Mouse (Mus musculus): ENCODE data around the gene Acot11. TPM values are rescaled to one million over a fixed set of nuclear protein-coding genes. Genes with fewer than 3 reads are reported as not detected.
A peak's percentile ranks its signal among the peaks of the same experiment; 100 is the strongest.

Gene Acot11
- 2.8 and 3.1 TPM in 2 replicates for polyA plus RNA-seq (2015; fragmentation: Nextera tagmentation; extraction: Ambion mirVana)

- ATAC-seq (ENCODE audit: low FRiP score, low TSS enrichment) (peak; percentile 72), DNase-seq (ENCODE audit: low spot score) (peak; percentile 78)
- Histone ChIP-seq H3K9me3 (ENCODE audit: control insufficient read depth, low read length) (no peaks in the 10 kb centered on the region), H3K27me3 (ENCODE audit: control insufficient read depth, insufficient read depth, low read length) (no peaks in the 10 kb centered on the region), H3K9ac (ENCODE audit: low read length) (peak within 1 kb of the TSS; percentile 52), H3K27ac (replicated peaks) (peak within 1 kb of the TSS; percentile 45; the same call in 1 of the 2 replicates), H3K4me1 (replicated peaks; ENCODE audit: control insufficient read depth, insufficient read depth) (0 out of 2 replicates have a peak, but pooled peaks cover 3% of the 10 kb centered on the region), H3K36me3 (ENCODE audit: control insufficient read depth, insufficient read depth, low read length) (no peaks in the 10 kb centered on the region), H3K4me3 (ENCODE audit: low read depth, low read length) (peak within 1 kb of the TSS; percentile 27), H3K4me2 (replicated peaks; ENCODE audit: low read depth) (peak within 1 kb of the TSS; percentile 59)
- TF ChIP-seq CTCF (IDR thresholded peaks at IDR 0.05; ENCODE audit: low read depth): no peak
- no peak for TF ChIP-seq EP300 (optimal IDR thresholded peaks at IDR 0.05)
- WGBS: 3% methylated on average over 23 of the region's 23 CpGs
These were observed at the start of gene Acot11 for GRCm38 (mm10) chr4:106804910-106805274. Gene Acot11 (minus strand): TSS chr4:106804998.

DNA sequence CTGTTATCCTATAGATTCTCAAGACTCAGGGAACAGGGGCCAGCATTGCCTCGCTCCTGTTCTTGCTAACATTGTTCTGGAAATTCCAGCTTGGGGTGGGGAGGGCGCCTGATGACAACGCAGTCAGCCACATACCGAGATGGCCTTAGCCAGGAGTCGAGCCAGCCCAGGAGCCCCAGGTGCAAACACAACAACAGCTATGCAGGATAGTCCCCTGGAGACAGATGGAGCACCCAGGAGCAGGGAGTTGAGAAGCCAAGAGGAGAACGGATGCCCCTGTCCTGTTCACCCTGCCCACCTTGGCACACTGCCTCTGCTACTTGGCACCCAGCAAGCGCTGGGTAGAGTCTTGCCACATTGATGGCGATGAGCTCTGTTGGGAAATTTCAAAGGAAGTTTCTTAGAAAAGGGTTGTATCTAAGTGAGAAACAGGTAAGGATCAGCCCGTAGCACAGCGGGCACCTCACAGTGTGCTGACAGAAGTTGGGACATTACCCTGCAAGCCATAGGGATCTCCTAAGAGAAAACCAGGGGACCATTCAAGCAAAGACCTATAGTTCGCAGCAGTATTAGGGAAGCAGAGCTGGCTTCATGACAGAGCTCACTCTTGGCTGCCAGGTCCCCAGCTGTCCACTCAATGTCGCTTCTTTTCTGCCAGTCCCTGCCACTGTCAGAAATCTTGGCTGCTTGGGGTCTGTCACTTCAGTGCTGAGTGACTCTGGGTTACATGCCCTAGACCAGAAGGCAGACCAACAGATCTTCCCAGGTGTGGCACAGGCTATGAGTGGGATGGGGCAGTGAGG, 43.7 kb upstream of the Acot11 start:
- DNase-seq (ENCODE audit: low spot score): peak; percentile 48
- Histone ChIP-seq H3K27me3 (ENCODE audit: control insufficient read depth, insufficient read depth, low read length) (no peaks in the 10 kb centered on the region), H3K27ac (replicated peaks) (peak overlapping the region; percentile 82), H3K4me3 (ENCODE audit: low read depth, low read length) (no peak overlapping the region), H3K4me1 (replicated peaks; ENCODE audit: control insufficient read depth, insufficient read depth) (peaks cover 7% of the 10 kb centered on the region), H3K36me3 (ENCODE audit: control insufficient read depth, insufficient read depth, low read length) (no peaks in the 10 kb centered on the region), H3K9me3 (ENCODE audit: control insufficient read depth, low read length) (no peaks in the 10 kb centered on the region), H3K4me2 (replicated peaks; ENCODE audit: low read depth) (peak overlapping the region; percentile 25), H3K9ac (ENCODE audit: low read length) (peak overlapping the region; percentile 51)
- peak; percentile 64 for ATAC-seq (ENCODE audit: low FRiP score, low TSS enrichment)
- no peak for TF ChIP-seq EP300 (optimal IDR thresholded peaks at IDR 0.05)
- no peak for TF ChIP-seq CTCF (IDR thresholded peaks at IDR 0.05; ENCODE audit: low read depth)
- 37% methylated on average over 12 of the region's 12 CpGs for WGBS

- WGBS: 7% methylated on average over 9 of the region's 9 CpGs
- Histone ChIP-seq H3K4me2 (replicated peaks; ENCODE audit: low read depth) (peak overlapping the region; percentile 25), H3K9me3 (ENCODE audit: control insufficient read depth, low read length) (no peaks in the 10 kb centered on the region), H3K4me3 (ENCODE audit: low read depth, low read length) (no peak overlapping the region), H3K27ac (replicated peaks) (peak overlapping the region; percentile 82), H3K4me1 (replicated peaks; ENCODE audit: control insufficient read depth, insufficient read depth) (peaks cover 9% of the 10 kb centered on the region), H3K27me3 (ENCODE audit: control insufficient read depth, insufficient read depth, low read length) (no peaks in the 10 kb centered on the region), H3K9ac (ENCODE audit: low read length) (peak overlapping the region; percentile 51), H3K36me3 (ENCODE audit: control insufficient read depth, insufficient read depth, low read length) (no peaks in the 10 kb centered on the region)
- peak; percentile 91 for ATAC-seq (ENCODE audit: low FRiP score, low TSS enrichment)
- TF ChIP-seq EP300 (optimal IDR thresholded peaks at IDR 0.05): no peak
- no peak for TF ChIP-seq CTCF (IDR thresholded peaks at IDR 0.05; ENCODE audit: low read depth)
- DNase-seq (ENCODE audit: low spot score): peak; percentile 82
These were observed 42.9 kb upstream of the Acot11 start for GRCm38 (mm10) chr4:106847591-106848289.

GRCm38 (mm10) chr4:106842561-106842960, 37.8 kb upstream of the Acot11 start:
- no peak overlapping the region for H3K9ac ChIP-seq (ENCODE audit: low read length)
- no peaks in the 10 kb centered on the region for H3K36me3 ChIP-seq (ENCODE audit: control insufficient read depth, insufficient read depth, low read length)
- no peak overlapping the region for H3K4me3 ChIP-seq (ENCODE audit: low read depth, low read length)
- TF ChIP-seq CTCF (IDR thresholded peaks at IDR 0.05; ENCODE audit: low read depth) (no peak), EP300 (optimal IDR thresholded peaks at IDR 0.05) (no peak)
- H3K4me1 ChIP-seq (replicated peaks; ENCODE audit: control insufficient read depth, insufficient read depth): peaks cover 5% of the 10 kb centered on the region; the same call in 1 of the 2 replicates
- no peak for DNase-seq (ENCODE audit: low spot score)
- peak overlapping the region; percentile 45; the same call in 1 of the 2 replicates for H3K27ac ChIP-seq (replicated peaks)
- no peak for ATAC-seq (ENCODE audit: low FRiP score, low TSS enrichment)
- H3K27me3 ChIP-seq (ENCODE audit: control insufficient read depth, insufficient read depth, low read length): no peaks in the 10 kb centered on the region
- H3K9me3 ChIP-seq (ENCODE audit: control insufficient read depth, low read length): no peaks in the 10 kb centered on the region
- H3K4me2 ChIP-seq (replicated peaks; ENCODE audit: low read depth): no peak overlapping the region
- WGBS: 48% methylated on average over 8 of the region's 8 CpGs

DNA sequence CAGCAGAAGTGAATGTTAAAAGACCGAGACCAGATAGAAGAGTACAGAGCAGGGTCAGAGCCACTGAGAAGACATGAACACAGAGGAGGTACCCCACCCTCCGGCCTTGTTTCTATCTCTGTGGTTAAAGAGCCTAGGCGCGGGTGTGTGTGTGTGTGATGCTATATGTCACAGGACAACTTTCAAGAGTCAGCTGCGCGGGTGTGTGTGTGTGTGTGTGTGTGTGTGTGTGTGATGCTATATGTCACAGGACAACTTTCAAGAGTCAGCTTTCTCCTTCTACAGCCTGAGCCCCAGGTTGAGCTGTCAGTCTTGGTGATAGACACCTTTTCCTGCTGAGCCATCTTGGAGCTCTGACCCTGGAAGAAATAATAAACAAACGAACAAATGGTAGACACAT, 37.1 kb upstream of the Acot11 start:
- H3K4me1 ChIP-seq (replicated peaks; ENCODE audit: control insufficient read depth, insufficient read depth): 0 out of 2 replicates have a peak, but pooled peaks cover 5% of the 10 kb centered on the region
- DNase-seq (ENCODE audit: low spot score) (no peak), ATAC-seq (ENCODE audit: low FRiP score, low TSS enrichment) (no peak)
- peak overlapping the region; percentile 96 for H3K27ac ChIP-seq (replicated peaks)
- H3K9me3 ChIP-seq (ENCODE audit: control insufficient read depth, low read length): no peaks in the 10 kb centered on the region
- H3K9ac ChIP-seq (ENCODE audit: low read length): no peak overlapping the region
- no peak overlapping the region for H3K4me2 ChIP-seq (replicated peaks; ENCODE audit: low read depth)
- no peaks in the 10 kb centered on the region for H3K27me3 ChIP-seq (ENCODE audit: control insufficient read depth, insufficient read depth, low read length)
- whole genome bisulfite sequencing: 42% methylated on average over 7 of the region's 7 CpGs
- no peak for TF ChIP-seq EP300 (optimal IDR thresholded peaks at IDR 0.05)
- no peak for TF ChIP-seq CTCF (IDR thresholded peaks at IDR 0.05; ENCODE audit: low read depth)
- H3K4me3 ChIP-seq (ENCODE audit: low read depth, low read length): no peak overlapping the region
- no peaks in the 10 kb centered on the region for H3K36me3 ChIP-seq (ENCODE audit: control insufficient read depth, insufficient read depth, low read length)
